Mouse (Mus musculus) lung, postnatal 36 days (tissue): Measurements from ENCODE around the gene 1700017B05Rik.
"Not testable (repeated sequence)": the region's sequence is repeated elsewhere in the genome, so short reads cannot be mapped to it uniquely, and the experiment has no call there.

Experiments
- DNase-seq: peaks from one replicate; pipeline ENCODE4 v3.0.0; 2022; ENCODE audit warnings: mixed read lengths

Gene 1700017B05Rik

DNA sequence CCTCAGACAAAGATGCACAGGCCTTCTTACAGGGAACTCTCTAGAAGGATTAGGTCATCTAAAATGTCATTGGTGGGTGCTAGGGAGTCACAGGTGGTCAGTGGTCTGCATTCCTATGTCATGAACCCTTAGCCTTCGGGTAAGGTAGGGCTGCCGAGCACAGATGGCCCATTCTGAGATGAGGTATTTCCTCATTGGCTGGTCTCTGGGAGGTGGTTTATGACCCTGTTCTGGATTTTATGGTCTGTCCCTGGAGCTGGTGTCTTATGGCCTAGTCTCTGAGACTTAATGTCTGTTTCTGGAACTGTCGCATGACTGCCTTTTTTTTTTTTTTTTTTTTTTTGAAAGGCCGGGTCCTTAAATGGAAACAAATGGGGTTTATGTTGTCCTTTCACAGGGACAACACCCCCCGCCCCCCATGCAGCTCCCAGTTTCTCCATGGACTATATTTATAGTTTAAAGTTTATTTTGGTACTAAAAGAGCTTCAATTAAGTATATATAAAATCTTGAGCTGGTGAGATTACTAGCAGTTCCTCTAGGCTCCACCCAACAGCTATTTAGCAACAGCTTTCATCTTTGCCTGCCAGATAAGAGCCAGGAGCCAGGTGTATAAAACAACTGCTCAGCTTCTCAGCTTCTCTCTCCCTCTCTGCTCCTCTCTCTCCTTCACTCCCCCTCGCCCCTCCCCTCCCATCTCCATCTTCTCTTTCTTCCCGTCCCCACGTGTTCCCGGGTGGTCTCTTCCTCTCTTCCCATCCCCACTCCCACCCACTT lies 49.8 kb downstream of the 1700017B05Rik start:
- no peak for DNase-seq

DNA sequence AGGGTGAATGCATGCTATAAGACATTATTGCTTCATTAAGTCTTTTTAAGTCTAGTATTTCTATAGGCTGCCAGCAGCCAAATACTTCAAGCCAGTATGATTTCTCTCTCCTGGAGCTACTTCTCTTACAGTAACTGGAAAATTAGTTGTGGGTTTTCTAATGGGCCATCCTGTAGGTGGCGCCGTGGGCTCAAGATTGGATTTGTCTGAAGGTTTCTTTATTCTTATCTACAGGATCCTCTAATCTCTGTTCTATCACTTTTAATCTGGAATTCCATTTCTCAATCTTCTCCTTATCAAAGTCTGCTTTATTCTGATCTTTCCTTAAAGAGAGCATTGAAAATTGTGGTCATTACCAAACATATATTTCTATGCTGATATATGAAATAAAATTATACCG lies 53.1 kb downstream of the 1700017B05Rik start:
- peak; percentile 66 for DNase-seq

DNA sequence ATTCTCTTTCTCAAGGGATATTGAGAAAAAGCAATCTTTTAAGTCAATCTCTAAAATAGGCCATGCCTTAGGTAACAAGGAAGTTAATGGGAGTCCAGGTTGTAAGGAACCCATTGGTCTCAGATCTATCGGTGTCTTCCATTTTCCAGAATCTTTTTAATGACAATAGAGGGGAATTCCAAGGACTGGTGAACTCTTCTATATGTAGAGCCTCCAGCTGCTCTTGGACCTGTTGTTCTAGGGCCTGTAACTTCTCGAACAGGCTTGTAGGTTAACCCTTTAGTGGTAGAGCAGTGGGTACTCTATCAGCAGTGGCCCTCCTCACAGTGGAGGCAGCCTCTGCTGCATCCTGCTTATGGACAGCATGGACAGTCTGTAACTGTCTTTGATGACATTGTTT lies 55.5 kb downstream of the 1700017B05Rik start:
- no peak for DNase-seq

DNA sequence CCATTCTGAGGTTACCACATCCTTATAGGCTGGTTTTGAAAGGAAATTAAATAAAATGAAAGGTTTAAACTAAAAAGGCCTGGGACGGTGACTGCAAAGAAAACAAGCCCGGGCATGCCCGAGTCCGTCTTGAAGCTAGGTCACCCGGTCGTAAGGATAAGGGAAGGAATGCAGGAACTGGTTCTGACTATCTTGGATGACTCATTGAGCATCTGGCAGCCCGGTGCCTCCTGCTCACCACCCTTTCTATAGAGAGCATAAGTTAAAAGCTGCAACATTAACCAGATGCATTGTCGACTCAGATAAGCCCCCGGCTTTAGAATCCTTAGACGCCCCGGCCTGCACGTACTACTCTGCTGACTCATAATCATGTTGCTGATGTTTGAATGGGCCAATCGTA lies 58.8 kb downstream of the 1700017B05Rik start:
- DNase-seq, result not testable (repeated sequence)
